Mouse (Mus musculus) C2C12 (cell line): ENCODE results near the gene Acta1.

Experiments
- CTCF ChIP-seq: IDR thresholded peaks from one replicate; pipeline ENCODE4 v1.5.1; 2011; ENCODE audit not compliant: control insufficient read depth, insufficient read depth, insufficient read length
- MAX ChIP-seq: IDR thresholded peaks from one replicate; pipeline ENCODE4 v1.6.1; 2011; ENCODE audit warnings: mild to moderate bottlenecking, control low read depth
- MYOD1 ChIP-seq: IDR thresholded peaks from one replicate; pipeline ENCODE4 v1.6.1; 2011; ENCODE audit warnings: low read depth; ENCODE audit not compliant: control insufficient read depth, insufficient read length
- MYOG ChIP-seq: IDR thresholded peaks from one replicate; pipeline ENCODE4 v1.6.1; 2011; ENCODE audit not compliant: control insufficient read depth, insufficient read length; ENCODE audit errors: extremely low read depth
- USF1 ChIP-seq: IDR thresholded peaks from one replicate; pipeline ENCODE4 v1.6.1; 2011; ENCODE audit warnings: low read depth, mild to moderate bottlenecking, control low read depth, moderate library complexity

DNA sequence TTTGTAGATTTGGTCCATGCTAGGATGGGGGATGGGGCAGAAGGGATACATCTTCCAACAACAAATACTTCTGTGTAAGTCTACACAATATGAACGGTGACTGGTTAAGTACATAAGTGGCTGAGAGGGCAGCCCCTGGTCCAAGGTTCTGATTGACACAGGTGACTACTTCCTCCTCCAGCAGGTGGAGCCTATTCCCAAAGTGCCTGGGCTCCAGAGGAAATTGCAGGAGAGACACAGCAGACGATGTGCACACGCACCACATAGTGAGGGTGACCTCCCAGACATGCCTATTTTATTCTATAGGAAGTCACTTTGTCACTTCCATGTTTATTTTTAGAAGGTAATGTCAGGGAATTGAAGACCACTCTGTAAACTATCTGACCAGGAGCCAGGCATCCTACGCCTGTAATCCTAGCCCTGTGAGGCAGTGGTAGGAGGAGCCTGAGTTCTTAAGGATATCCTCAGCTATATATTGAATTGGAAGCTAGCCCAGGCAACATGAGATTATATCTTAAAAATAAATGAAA, 13.7 kb downstream of the Acta1 start:
- no peak for TF ChIP-seq CTCF
- no peak for TF ChIP-seq USF1
- no peak for TF ChIP-seq MYOG
- no peak for TF ChIP-seq MAX
- TF ChIP-seq MYOD1 = no peak
